Mouse (Mus musculus): ENCODE data around the gene Hoxc8.

Gene Hoxc8

GRCm38 (mm10) chr15:102990461-102991397 lies at the start of gene Hoxc8:
Hoxc8 (plus strand) TSS chr15:102990607.
- ChIA-PET CTCF (interaction anchor here (0.5 to 7.3 kb wide), 37 partner anchors 9 to 433 kb away, joined by 3 to 121 read pairs (median 5); partner anchors contain the start of genes Hoxc10 (in 1 of the 4), Hoxc11 (in 1 of the 4) and Hoxc5 (in 1 of the 4)), POLR2A (interaction anchor here (0.5 to 2.3 kb wide), 26 partner anchors 9 to 977 kb away, joined by 3 to 11 read pairs (median 4); partner anchors contain the start of genes Gpr84 (in 1 of the 4) and Hoxc13 (in 1 of the 4))

- ChIA-PET POLR2A (interaction anchor here (0.7 to 13.5 kb wide), 17 partner anchors 8 to 228 kb away, joined by 3 to 268 read pairs (median 6); partner anchors contain the start of genes Hoxc13 (in 2 of the 4), Hoxc10 (in 1 of the 4) and Hoxc11 (in 1 of the 4)), CTCF (interaction anchor here (0.6 to 1.7 kb wide), 11 partner anchors 8 to 250 kb away, joined by 3 to 6 read pairs (median 3); no protein-coding TSS in a partner anchor)
These were observed 47.5 kb upstream of the Hoxc8 start for GRCm38 (mm10) chr15:102942739-102943467.

DNA sequence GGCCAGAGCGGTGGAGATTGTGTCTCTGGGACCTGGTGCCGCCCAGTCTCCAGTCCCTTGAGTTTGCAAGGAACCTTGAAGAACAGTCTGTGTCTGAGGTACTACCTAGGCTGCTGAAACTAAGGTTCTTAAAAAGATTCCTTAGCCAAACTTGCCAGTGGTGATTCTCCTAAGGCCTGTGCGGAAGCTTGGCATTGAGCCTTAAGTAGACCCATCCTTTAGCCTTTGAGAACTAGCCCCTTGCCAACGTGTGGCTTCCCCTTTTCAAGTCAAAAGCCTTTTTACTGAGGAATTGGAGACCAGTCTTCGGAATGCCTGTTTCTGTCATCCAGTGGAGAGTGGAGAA lies 47.0 kb upstream of the Hoxc8 start:
- POLR2A ChIA-PET: interaction anchor here (1.0 to 13.5 kb wide), 12 partner anchors 8 to 227 kb away, joined by 3 to 268 read pairs (median 9); partner anchors contain the start of gene Hoxc13 (in 2 of the 4)
- CTCF ChIA-PET: interaction anchor here in 2 of 4 experiments (0.6 to 1.7 kb wide), 7 partner anchors 9 to 234 kb away, joined by 3 to 6 read pairs (median 3); no protein-coding TSS in a partner anchor

DNA sequence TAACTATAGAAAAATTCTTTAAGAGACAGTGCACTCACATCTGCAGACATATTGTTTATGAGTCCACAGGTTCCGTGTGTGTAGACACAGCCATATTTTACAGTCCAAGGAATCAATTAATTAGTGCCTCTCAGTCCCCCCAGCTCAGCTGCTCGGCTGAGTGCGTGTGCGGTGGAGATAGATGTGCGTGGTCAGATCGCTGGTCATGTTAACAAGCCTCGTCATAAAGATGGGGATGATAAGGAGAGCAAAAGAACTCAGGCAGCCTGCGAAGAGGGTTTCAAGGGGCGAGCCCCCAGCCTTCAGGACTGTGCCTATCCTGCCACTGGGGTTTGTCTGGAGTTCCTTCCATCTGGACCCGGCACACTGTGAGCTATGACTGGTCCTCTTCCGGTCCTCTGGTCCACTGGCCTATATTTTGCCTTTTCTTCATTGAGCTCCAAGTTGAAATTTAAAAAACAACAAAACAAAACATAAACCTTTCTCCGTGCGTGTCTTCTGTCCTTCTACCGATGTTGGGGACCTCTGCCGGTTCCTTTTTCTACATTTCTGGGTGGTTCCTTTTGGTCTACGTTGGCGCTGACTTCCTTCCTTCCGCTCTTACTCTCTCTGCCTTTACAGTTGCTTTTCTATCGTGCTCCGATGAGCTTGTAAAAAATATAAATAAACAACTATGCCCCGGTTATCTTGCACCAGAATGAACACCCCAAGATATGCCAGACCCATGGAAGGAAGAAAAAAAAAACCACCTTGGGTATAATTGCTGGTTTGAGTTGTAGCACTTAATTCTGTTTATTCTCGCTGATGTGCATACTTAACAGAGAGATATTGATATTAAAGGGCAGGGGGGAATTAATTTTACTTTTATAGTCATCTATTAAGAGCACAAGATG lies 45.0 kb upstream of the Hoxc8 start:
- POLR2A ChIA-PET: interaction anchor here in 3 of 4 experiments (1.2 to 3.0 kb wide), 6 partner anchors 8 to 19 kb away, joined by 4 to 10 read pairs (median 8); no protein-coding TSS in a partner anchor
- CTCF ChIA-PET: interaction anchor here in 1 of 4 experiments (0.9 kb wide), 1 partner anchor 15 kb away, joined by 3 read pairs; no protein-coding TSS in a partner anchor

- POLR2A ChIA-PET: interaction anchor here in 2 of 4 experiments (0.7 to 1.5 kb wide), 3 partner anchors 16 to 122 kb away, joined by 3 to 6 read pairs (median 4); partner anchors contain the start of gene Hoxc10 (in 1 of the 2)
These were observed 43.1 kb upstream of the Hoxc8 start for GRCm38 (mm10) chr15:102947276-102947675.

DNA sequence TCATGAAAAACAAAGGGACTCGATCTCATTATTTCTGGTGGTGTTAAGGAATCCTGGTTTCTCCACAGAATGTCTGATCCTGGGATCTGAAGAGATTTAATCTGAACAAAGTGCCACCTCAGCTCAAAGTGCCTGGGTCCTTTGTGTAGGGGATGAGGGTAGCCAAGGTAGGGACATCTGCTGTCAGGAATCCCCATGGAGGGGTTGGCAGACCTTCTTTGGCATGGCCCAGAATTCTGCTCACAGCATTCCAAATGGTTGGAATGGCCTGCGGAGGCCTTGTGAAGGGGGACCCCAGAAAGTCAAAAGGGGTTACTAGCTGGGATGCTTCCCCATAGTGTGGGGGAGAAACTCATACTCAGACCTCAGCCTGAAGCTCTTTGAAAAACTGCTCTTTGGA lies 41.6 kb upstream of the Hoxc8 start:
- ChIA-PET CTCF (interaction anchor here (0.6 to 1.4 kb wide), 7 partner anchors 18 to 234 kb away, joined by 3 to 5 read pairs (median 3); partner anchors contain the start of genes Calcoco1 (in 1 of the 4), Hoxc10 (in 1 of the 4) and Hoxc13 (in 1 of the 4)), POLR2A (interaction anchor here in 3 of 4 experiments (0.6 to 6.6 kb wide), 8 partner anchors 9 to 32 kb away, joined by 3 to 71 read pairs (median 10); no protein-coding TSS in a partner anchor)

More at GRCm38 (mm10) chr15:102947276-102947675, 43.1 kb upstream of the Hoxc8 start:
- CTCF ChIA-PET: interaction anchor here in 2 of 4 experiments (0.6 to 0.7 kb wide), 2 partner anchors 9 to 19 kb away, joined by 3 to 6 read pairs; partner anchors contain the start of gene Hoxc10 (in 1 of the 2)

DNA sequence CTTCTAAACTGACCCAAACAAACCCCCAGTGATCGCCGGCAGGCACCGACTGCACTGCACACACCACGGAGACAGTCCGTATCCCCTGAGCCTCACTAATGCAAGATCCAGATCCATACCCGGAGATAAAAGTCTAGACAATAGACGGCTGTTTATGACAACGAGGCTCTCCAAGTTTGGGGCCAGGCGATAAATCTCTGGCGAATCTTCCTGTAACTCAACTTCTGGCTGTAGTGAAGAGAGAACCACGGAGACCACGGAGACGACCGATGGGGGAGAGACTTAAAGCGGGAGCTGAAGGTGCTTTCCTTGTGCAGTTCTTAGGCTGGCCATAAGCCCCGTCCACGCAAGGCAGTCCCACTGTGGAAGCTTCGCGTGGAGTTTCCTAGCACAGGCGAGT lies 40.7 kb upstream of the Hoxc8 start:
- ChIA-PET CTCF (interaction anchor here (0.6 to 1.4 kb wide), 10 partner anchors 17 to 334 kb away, joined by 3 to 5 read pairs (median 3); partner anchors contain the start of genes Hoxc10 (in 1 of the 4) and Hoxc13 (in 1 of the 4)), POLR2A (interaction anchor here in 3 of 4 experiments (0.6 to 6.6 kb wide), 20 partner anchors 9 to 584 kb away, joined by 3 to 71 read pairs (median 4); no protein-coding TSS in a partner anchor)

DNA sequence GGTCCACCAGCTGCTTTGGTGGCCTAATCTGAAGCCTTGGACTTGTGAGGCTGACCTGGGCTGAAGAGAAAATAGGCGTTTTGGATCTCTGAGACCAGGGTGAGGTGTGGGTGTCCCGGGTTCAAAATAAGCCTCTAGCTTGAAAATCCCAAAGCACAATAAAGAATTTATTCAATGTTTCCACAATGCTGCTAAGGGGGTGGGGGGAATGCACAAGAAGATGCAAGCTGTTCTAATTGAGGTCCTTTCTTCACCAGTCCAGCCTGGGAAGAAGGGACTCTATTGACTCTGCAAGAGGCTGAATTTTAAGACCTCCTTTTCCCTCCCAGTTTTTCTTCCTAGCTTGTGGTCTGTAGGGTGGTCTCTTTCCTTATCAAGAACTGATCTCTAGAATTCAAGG lies 39.5 kb upstream of the Hoxc8 start:
- CTCF ChIA-PET: interaction anchor here (0.6 to 1.3 kb wide), 13 partner anchors 8 to 233 kb away, joined by 3 to 10 read pairs (median 3); partner anchors contain the start of genes Hoxc10 (in 1 of the 4) and Hoxc5 (in 1 of the 4)

DNA sequence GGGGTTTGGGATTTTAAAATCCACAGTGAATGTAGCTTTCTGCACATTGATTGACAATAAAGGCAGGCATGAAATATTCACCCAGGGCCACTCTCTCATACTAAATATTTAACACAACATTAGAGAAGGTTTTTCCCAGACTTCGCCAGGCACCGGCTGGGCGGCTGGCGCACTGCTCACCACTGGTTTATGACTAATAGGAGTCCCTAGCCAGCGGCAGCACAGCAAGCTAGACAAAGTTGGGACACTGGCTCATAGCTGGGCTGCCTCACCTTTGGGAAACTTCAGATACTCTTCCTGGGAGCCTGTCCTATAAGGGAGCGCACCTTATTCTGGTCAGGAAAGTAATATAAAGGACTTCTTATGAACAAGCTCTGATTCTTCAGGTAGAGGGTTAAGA lies 36.8 kb upstream of the Hoxc8 start:
- ChIA-PET POLR2A (interaction anchor here in 3 of 4 experiments (0.7 to 6.6 kb wide), 10 partner anchors 9 to 88 kb away, joined by 3 to 71 read pairs (median 8); partner anchors contain the start of genes Hoxc10 (in 1 of the 3) and Hoxc5 (in 1 of the 3)), CTCF (interaction anchor here (0.5 to 2.3 kb wide), 5 partner anchors 13 to 574 kb away, joined by 3 to 15 read pairs (median 5); partner anchors contain the start of genes Hoxc10 (in 1 of the 4) and Hoxc8 (in 1 of the 4))

More for the DNA sequence above, 39.5 kb upstream of the Hoxc8 start:
- POLR2A ChIA-PET: interaction anchor here in 3 of 4 experiments (0.6 to 6.6 kb wide), 13 partner anchors 8 to 214 kb away, joined by 3 to 71 read pairs (median 4); no protein-coding TSS in a partner anchor

DNA sequence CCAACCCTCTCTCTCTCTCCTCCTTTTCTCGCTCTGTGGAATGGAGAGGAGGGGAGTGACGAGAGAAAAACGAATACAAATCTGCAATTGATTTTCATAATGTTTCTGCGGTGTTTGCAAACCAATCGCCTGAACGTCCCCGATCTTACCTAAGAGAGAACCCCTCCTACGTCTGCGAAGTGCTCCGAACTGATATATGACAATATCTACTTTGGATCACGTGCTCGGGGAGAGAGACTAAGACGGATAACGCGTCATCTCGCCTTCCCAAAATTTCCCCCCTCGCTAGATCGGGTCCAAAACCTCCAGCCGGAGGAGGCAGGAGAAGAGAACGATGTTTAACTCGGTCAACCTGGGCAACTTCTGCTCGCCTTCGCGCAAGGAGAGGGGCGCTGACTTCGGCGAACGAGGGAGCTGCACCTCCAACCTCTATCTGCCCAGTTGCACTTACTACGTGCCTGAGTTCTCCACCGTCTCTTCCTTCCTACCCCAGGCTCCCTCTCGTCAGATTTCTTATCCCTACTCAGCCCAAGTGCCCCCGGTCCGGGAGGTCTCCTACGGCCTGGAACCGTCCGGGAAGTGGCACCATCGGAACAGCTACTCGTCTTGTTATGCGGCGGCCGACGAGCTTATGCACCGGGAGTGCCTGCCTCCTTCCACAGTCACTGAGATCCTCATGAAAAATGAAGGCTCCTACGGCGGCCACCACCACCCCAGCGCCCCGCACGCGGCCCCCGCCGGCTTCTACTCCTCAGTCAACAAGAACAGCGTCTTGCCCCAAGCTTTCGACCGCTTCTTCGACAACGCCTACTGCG lies 36.0 kb upstream of the Hoxc8 start, which contains the start of gene Hoxc11:
TSS of gene Hoxc11 (plus strand) at position 236 of the 815 bp plus-strand sequence.
- POLR2A ChIA-PET: interaction anchor here in 3 of 4 experiments (0.5 to 6.6 kb wide), 19 partner anchors 10 to 285 kb away, joined by 3 to 71 read pairs (median 4); partner anchors contain the start of genes Calcoco1 (in 1 of the 3), Hoxc10 (in 1 of the 3), Hoxc13 (in 1 of the 3) and Hoxc5 (in 1 of the 3)
- CTCF ChIA-PET: interaction anchor here in 3 of 4 experiments (0.5 to 2.3 kb wide), 9 partner anchors 11 to 262 kb away, joined by 3 to 15 read pairs (median 3); partner anchors contain the start of genes Hoxc10 (in 1 of the 3) and Hoxc8 (in 1 of the 3)

- ChIA-PET POLR2A (interaction anchor here in 3 of 4 experiments (0.5 to 6.2 kb wide), 14 partner anchors 11 to 284 kb away, joined by 3 to 31 read pairs (median 4); partner anchors contain the start of genes Calcoco1 (in 1 of the 3), Hoxc10 (in 1 of the 3), Hoxc13 (in 1 of the 3) and Hoxc5 (in 1 of the 3)), CTCF (interaction anchor here in 2 of 4 experiments (0.7 to 2.3 kb wide), 6 partner anchors 11 to 263 kb away, joined by 3 to 13 read pairs (median 3); partner anchors contain the start of gene Hoxc10 (in 1 of the 2))
These were observed 35.4 kb upstream of the Hoxc8 start for GRCm38 (mm10) chr15:102955007-102955382.

DNA sequence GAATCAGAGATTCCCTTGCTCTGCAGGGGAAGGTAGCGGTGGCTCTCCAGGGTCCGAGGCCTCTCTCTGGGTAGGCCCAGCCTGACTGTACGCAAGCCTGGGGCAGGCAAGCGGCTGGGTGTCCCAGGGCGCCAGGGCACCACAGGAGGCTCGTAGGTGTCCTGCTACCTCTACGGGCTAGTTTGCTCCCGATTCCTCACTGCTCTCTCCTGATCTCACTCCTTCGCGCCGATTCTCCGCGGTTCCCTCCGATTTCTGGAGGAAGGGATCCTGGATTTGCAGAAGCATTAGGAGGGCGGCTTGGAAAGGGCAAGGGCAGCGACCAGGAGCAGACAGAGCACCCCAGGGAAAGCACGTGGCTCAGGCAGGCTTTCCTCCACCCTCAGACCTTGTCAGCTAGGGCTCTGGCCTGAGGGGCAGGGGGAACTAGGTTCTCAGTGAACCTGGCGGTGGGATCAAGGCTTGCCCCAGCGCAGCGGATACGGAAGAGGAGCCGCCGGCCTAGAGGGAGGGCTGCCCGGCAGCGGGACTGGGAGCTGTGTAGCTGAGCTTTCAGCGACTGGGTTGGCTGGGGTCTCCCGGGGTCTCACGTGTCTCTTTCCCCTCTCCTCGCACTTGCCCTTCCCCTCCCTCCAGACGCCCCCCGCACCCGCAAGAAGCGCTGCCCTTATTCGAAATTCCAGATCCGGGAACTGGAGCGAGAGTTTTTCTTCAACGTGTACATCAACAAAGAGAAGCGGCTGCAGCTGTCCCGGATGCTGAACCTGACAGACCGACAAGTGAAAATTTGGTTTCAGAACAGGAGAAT lies 34.4 kb upstream of the Hoxc8 start:
- POLR2A ChIA-PET: interaction anchor here in 3 of 4 experiments (0.7 to 1.2 kb wide), 4 partner anchors 11 to 185 kb away, joined by 3 read pairs; partner anchors contain the start of genes Hoxc10 (in 1 of the 3), Hoxc13 (in 1 of the 3) and Hoxc5 (in 1 of the 3)
- CTCF ChIA-PET: interaction anchor here in 1 of 4 experiments (0.8 kb wide), 1 partner anchor 31 kb away, joined by 3 read pairs; no protein-coding TSS in a partner anchor

- ChIA-PET CTCF (interaction anchor here in 1 of 4 experiments (1.4 to 2.3 kb wide), 2 partner anchors 10 to 220 kb away, joined by 3 to 6 read pairs; partner anchors contain the start of genes Hoxc10 and Hoxc5), POLR2A (no interaction called here)
These were observed 33.5 kb upstream of the Hoxc8 start for GRCm38 (mm10) chr15:102956906-102957305.

All from embryonic stem cell, embryonic (primary cell).